In the genomic region with DNA sequence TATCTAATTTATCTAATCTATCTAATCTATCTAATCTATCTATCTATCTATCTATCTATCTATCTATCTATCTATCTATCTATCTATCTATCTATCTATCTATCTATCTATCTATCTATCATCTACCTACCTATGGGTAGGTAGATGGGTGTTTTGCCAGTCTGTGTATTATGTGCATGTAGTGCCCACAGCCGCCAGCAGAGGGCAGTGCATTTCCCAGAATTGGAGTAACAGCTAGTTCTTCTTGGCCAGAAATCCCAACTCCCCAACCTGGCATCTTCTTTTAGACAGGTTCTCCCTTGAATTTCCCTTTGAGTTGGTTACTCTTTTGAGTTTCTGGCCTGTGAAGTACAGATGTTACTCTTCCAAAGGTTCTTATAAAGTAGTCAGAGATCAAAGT, we compare ENCODE assay signal across 8 mouse cellular contexts.
A peak's percentile ranks its signal among the peaks of the same experiment; 100 is the strongest.
DNase-seq lines count a peak whose midpoint lies in the region; ATAC-seq and TF ChIP-seq lines count a peak whose summit lies in the region.
"Had no signal": no experiment of that assay in that cellular context is flagged by ENCODE, and none has a peak within 500 bp of the region (broad histone marks: within the 10 kb centered on the region; RNA-seq: fewer than 3 reads in every experiment).

No protein-coding gene starts in this region.

- no peak overlapping the region for H3K9ac ChIP-seq in lung, postnatal 0 days (replicated peaks; ENCODE audit: low read depth)

- no peak overlapping the region for H3K4me2 ChIP-seq in lung, postnatal 0 days (replicated peaks; ENCODE audit: low read depth, low read length)

- H3K4me1 ChIP-seq in embryonic fibroblast, embryonic 13.5 days (ENCODE audit: control insufficient read depth, insufficient read depth, low read length): no peaks in the 10 kb centered on the region
- no peaks in the 10 kb centered on the region for H3K4me1 ChIP-seq in lung, postnatal 0 days (ENCODE audit: insufficient read depth, low read depth, low read length)

- peak; percentile 80 for TF ChIP-seq CTCF in embryonic fibroblast, embryonic 13.5 days (IDR thresholded peaks at IDR 0.05; ENCODE audit: borderline replicate concordance, insufficient read depth, low read length)
- TF ChIP-seq CTCF in lung, postnatal 0 days (IDR thresholded peaks at IDR 0.05): peak; percentile 82

- H3K27ac ChIP-seq in embryonic fibroblast, embryonic 13.5 days (ENCODE audit: insufficient read depth, low read length): no peak overlapping the region
- no peak overlapping the region for H3K27ac ChIP-seq in lung, postnatal 0 days (ENCODE audit: low read length)
- H3K27ac ChIP-seq: macrophage had no signal

- H3K4me3 ChIP-seq in embryonic fibroblast, embryonic 13.5 days (ENCODE audit: insufficient read depth, low read length): no peak overlapping the region
- H3K4me3 ChIP-seq in lung, postnatal 0 days (ENCODE audit: low read depth, low read length): no peak overlapping the region

- WGBS in lung, postnatal 0 days: 0% methylated on average over 1 of the region's 1 CpGs

- peak; percentile 9 for DNase-seq in 3134 (ENCODE audit: extremely low read depth, insufficient read length, low spot score)
- DNase-seq in 3T3-L1 (ENCODE audit: low read depth, low spot score): peak; percentile 77
- peak; percentile 70 for DNase-seq in adrenal gland, postnatal 25 days
- DNase-seq in layer of hippocampus, adult 11-12 months (ENCODE audit: low spot score): peak; percentile 67
- DNase-seq in lung, postnatal 0 days (ENCODE audit: low spot score): peak; percentile 55
- peak; percentile 15 for DNase-seq in spleen, adult 12 weeks (ENCODE audit: low spot score)

- TF ChIP-seq EP300 in lung, postnatal 0 days (IDR thresholded peaks at IDR 0.05): no peak

- no peak for ATAC-seq in lung, postnatal 0 days

- H3K9me3 ChIP-seq in lung, postnatal 0 days (ENCODE audit: low read length): no peaks in the 10 kb centered on the region

- H3K27me3 ChIP-seq in lung, postnatal 0 days (replicated peaks; ENCODE audit: insufficient read depth, low read length): no peaks in the 10 kb centered on the region

- TF ChIP-seq POLR2A in embryonic fibroblast, embryonic 13.5 days (IDR thresholded peaks at IDR 0.05; ENCODE audit: low read depth, low read length): no peak

- no peaks in the 10 kb centered on the region for H3K36me3 ChIP-seq in lung, postnatal 0 days (ENCODE audit: insufficient read depth, low read length)

Comparison
In these comparisons a context has a peak if more than half of its experiments do, and no peak if none do; other contexts are left out.
1. DNase-seq: peak in every context shown above with its lines; median percentile 77 in 3T3-L1; 70 in adrenal gland, postnatal 25 days; 67 in layer of hippocampus, adult 11-12 months; 55 in lung, postnatal 0 days; 15 in spleen, adult 12 weeks; 9 in 3134.